Mouse (Mus musculus): ENCODE measurements around the gene Ttll12.

DNA sequence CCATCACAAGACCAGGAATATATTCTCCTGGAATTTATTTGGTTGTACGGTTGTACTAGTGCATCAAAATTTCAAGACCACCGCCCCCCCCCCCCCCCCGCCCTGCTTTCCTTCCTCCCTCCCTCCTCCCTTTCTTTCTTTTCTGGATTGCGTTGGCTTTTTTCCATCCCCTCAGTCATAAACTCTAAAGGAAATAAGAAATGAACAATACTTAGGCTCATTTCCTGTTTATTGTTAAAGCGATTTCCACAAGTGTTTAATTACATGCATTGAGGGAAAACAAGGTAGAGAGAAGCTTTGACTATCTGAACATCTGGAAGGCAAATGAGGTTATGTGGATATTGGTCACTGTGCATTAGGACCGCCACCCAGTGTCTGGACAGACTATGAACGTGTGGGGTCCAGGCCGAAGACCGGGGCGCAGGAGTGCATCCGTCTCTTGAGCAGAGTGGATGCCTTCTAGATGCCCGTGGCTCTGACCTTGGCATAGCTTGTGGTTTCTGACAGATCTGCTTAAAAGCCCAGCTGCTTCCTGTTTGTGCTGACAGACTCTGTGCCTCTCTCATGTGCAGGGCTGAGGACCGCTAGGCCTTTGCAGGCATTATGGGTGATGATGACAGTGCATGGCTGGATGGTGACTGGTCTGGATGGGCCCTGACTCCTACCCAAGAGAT lies 7.6 kb upstream of the Ttll12 start:
- TF ChIP-seq CTCF (IDR thresholded peaks at IDR 0.05; ENCODE audit: low read depth): no peak
- TF ChIP-seq EP300 (IDR thresholded peaks at IDR 0.05; ENCODE audit: low read depth): no peak

Measured in liver, embryonic 14.5 days (tissue).